Mouse (Mus musculus) ovary, adult 2 months (tissue): ENCODE measurements around the gene Ppip5k1. TPM values are rescaled to one million over a fixed set of nuclear protein-coding genes. Genes with fewer than 3 reads are reported as not detected.

Source experiments
- polyA plus RNA-seq: library from polyadenylated mRNA; depleted of rRNA; stranded (reverse); fragments of >200 nt; gene quantifications from 2 replicates; pipeline ENCODE4 v1.2.3, GENCODE M21; 2012; rRNA removed

The Ppip5k1 gene
- 25.1 and 26.8 TPM in 2 replicates for polyA plus RNA-seq

GRCm38 (mm10) chr2:121354820-121355592 lies at the start of gene Ppip5k1:
Gene Ppip5k1, minus strand, starts transcription at chr2:121355396.

GRCm38 (mm10) chr2:121386961-121387575 lies 31.9 kb upstream of the Ppip5k1 start, which contains the start of gene Strc:
Gene Strc, minus strand, starts transcription at chr2:121387168.

GRCm38 (mm10) chr2:121357494-121357893 lies 2.3 kb upstream of the Ppip5k1 start, which contains the start of gene Ckmt1:
Gene Ckmt1, plus strand, starts transcription at chr2:121357714.

GRCm38 (mm10) chr2:121288901-121289729 lies 66.1 kb downstream of the Ppip5k1 start, which contains the start of gene Map1a:
Gene Map1a, plus strand, starts transcription at chr2:121289600.

GRCm38 (mm10) chr2:121271236-121271927 lies 83.8 kb downstream of the Ppip5k1 start, which contains the start of gene Trp53bp1:
Gene Trp53bp1, minus strand, starts transcription at chr2:121271407.

Other genes with a start within 250 kb of the Ppip5k1 start
- gene Tgm7, start 245.6 kb downstream of the Ppip5k1 start, polyA plus RNA-seq = 0.12 TPM in 1 of 2 replicates, not detected in the other
- 3.1 and 8.3 TPM in 2 replicates for gene Adal, start 215.0 kb downstream of the Ppip5k1 start, polyA plus RNA-seq
- gene Lcmt2, start 214.7 kb downstream of the Ppip5k1 start, polyA plus RNA-seq = 14.1 and 18.8 TPM in 2 replicates
- 33.2 and 35.6 TPM in 2 replicates for gene Tubgcp4, start 184.7 kb downstream of the Ppip5k1 start, polyA plus RNA-seq
- gene Zscan29, start 184.3 kb downstream of the Ppip5k1 start, polyA plus RNA-seq = 2.4 and 3.1 TPM in 2 replicates
- 56.6 and 57.0 TPM in 2 replicates for gene Trp53bp1, start 84.0 kb downstream of the Ppip5k1 start, polyA plus RNA-seq
- 10.2 and 12.5 TPM in 2 replicates for gene Map1a, start 65.8 kb downstream of the Ppip5k1 start, polyA plus RNA-seq
- 16.1 and 24.9 TPM in 2 replicates for gene Ckmt1, start 2.3 kb upstream of the Ppip5k1 start, polyA plus RNA-seq
- gene Strc, start 31.8 kb upstream of the Ppip5k1 start, polyA plus RNA-seq = 0.59 and 0.79 TPM in 2 replicates
- 2,081 and 3,481 TPM in 2 replicates for gene Pdia3, start 58.4 kb upstream of the Ppip5k1 start, polyA plus RNA-seq
- gene Catsper2, start 58.4 kb upstream of the Ppip5k1 start, polyA plus RNA-seq = 1.1 and 1.7 TPM in 2 replicates
- 0.97 and 1.2 TPM in 2 replicates for gene Ell3, start 88.9 kb upstream of the Ppip5k1 start, polyA plus RNA-seq
- gene Serf2, start 93.8 kb upstream of the Ppip5k1 start, polyA plus RNA-seq = 278 and 415 TPM in 2 replicates
- gene Hypk, start 97.9 kb upstream of the Ppip5k1 start, polyA plus RNA-seq = 6.4 and 7.2 TPM in 2 replicates
- gene Serinc4, start 101.4 kb upstream of the Ppip5k1 start, polyA plus RNA-seq = 0.63 and 0.77 TPM in 2 replicates
- 1.2 and 1.6 TPM in 2 replicates for gene Mfap1b, start 118.7 kb upstream of the Ppip5k1 start, polyA plus RNA-seq
- 0.75 and 1.0 TPM in 2 replicates for gene Mfap1a, start 151.3 kb upstream of the Ppip5k1 start, polyA plus RNA-seq
- 2.4 and 3.5 TPM in 2 replicates for gene Wdr76, start 151.3 kb upstream of the Ppip5k1 start, polyA plus RNA-seq